In genomic region chrX:140457502-140457901, GRCm38 (mm10) we compare ENCODE assay signal across 8 mouse cellular contexts. TPM values are rescaled to one million over a fixed set of nuclear protein-coding genes. Genes with fewer than 3 reads are reported as not detected.
DNase-seq lines count a peak whose midpoint lies in the region; ATAC-seq and TF ChIP-seq lines count a peak whose summit lies in the region.

No protein-coding gene starts in this region.

- no peak for ATAC-seq in lung, embryonic 15.5 days (ENCODE audit: borderline replicate concordance, extremely low read depth, low FRiP score, low TSS enrichment)

- H3K9ac ChIP-seq in lung, embryonic 15.5 days = no peak overlapping the region

- TF ChIP-seq POLR2A in olfactory bulb, adult 2 months (IDR thresholded peaks at IDR 0.05; ENCODE audit: insufficient read depth, low read depth, low read length) = no peak

- no peaks in the 10 kb centered on the region for H3K36me3 ChIP-seq in lung, embryonic 15.5 days
- H3K36me3 ChIP-seq in embryonic facial prominence, embryonic 10.5 days (replicated peaks) = no peaks in the 10 kb centered on the region
- no peaks in the 10 kb centered on the region for H3K36me3 ChIP-seq in limb, embryonic 10.5 days

- intact Hi-C loops in left cerebral cortex, postnatal 36 days (cut with DNase I) = no loop called here

- peak overlapping the region; percentile 71 for H3K4me2 ChIP-seq in lung, embryonic 15.5 days

- WGBS in lung, embryonic 15.5 days = 20% methylated on average over 12 of the region's 12 CpGs
- WGBS in embryonic facial prominence, embryonic 10.5 days = 24% methylated on average over 12 of the region's 12 CpGs
- 21% methylated on average over 12 of the region's 12 CpGs for WGBS in limb, embryonic 10.5 days
- WGBS in olfactory bulb, adult 2 months = 20% methylated on average over 12 of the region's 12 CpGs

- no peaks in the 10 kb centered on the region for H3K27me3 ChIP-seq in lung, embryonic 15.5 days
- peaks cover 62% of the 10 kb centered on the region for H3K27me3 ChIP-seq in embryonic facial prominence, embryonic 10.5 days (replicated peaks; ENCODE audit: low read depth, poor library complexity, severe bottlenecking)
- H3K27me3 ChIP-seq in limb, embryonic 10.5 days (ENCODE audit: low read depth, poor library complexity, severe bottlenecking) = peaks cover 66% of the 10 kb centered on the region

- no peaks in the 10 kb centered on the region for H3K9me3 ChIP-seq in lung, embryonic 15.5 days
- no peaks in the 10 kb centered on the region for H3K9me3 ChIP-seq in embryonic facial prominence, embryonic 10.5 days
- no peaks in the 10 kb centered on the region for H3K9me3 ChIP-seq in limb, embryonic 10.5 days (replicated peaks)

- no peak for DNase-seq in lung, adult 18-20 months
- no peak for DNase-seq in embryonic facial prominence, embryonic 10.5 days (ENCODE audit: low spot score)
- no peak for DNase-seq in limb, embryonic 10.5 days (ENCODE audit: low spot score)
- DNase-seq in adipocyte (ENCODE audit: low spot score) = no peak
- no peak for DNase-seq in left cerebral cortex, postnatal 36 days (ENCODE audit: low spot score in 2 of 2)
- no peak for DNase-seq in layer of hippocampus, postnatal 36 days

- H3K4me1 ChIP-seq in lung, embryonic 15.5 days = no peaks in the 10 kb centered on the region
- no peaks in the 10 kb centered on the region for H3K4me1 ChIP-seq in embryonic facial prominence, embryonic 10.5 days
- 0 out of 2 replicates have a peak, but pooled peaks cover 3% of the 10 kb centered on the region for H3K4me1 ChIP-seq in limb, embryonic 10.5 days
- H3K4me1 ChIP-seq in olfactory bulb, adult 2 months (ENCODE audit: control insufficient read depth, insufficient read depth, low read length) = no peaks in the 10 kb centered on the region

- TF ChIP-seq CTCF in olfactory bulb, adult 2 months (IDR thresholded peaks at IDR 0.05; ENCODE audit: insufficient read depth, low read depth, low read length) = no peak

- peak overlapping the region; percentile 57 for H3K4me3 ChIP-seq in lung, embryonic 15.5 days
- H3K4me3 ChIP-seq in embryonic facial prominence, embryonic 10.5 days = peak overlapping the region; percentile 68
- H3K4me3 ChIP-seq in limb, embryonic 10.5 days = peak overlapping the region; percentile 64
- peak overlapping the region; percentile 83 for H3K4me3 ChIP-seq in olfactory bulb, adult 2 months (ENCODE audit: insufficient read depth, low read depth, low read length)

- H3K27ac ChIP-seq in lung, embryonic 15.5 days = no peak overlapping the region
- peak overlapping the region; percentile 84; the same call in 1 of the 2 replicates for H3K27ac ChIP-seq in embryonic facial prominence, embryonic 10.5 days (replicated peaks)
- H3K27ac ChIP-seq in limb, embryonic 10.5 days = peak overlapping the region; percentile 86
- H3K27ac ChIP-seq in olfactory bulb, adult 2 months (ENCODE audit: insufficient read depth, low read depth, low read length) = no peak overlapping the region

RNA-seq across cellular contexts. Expression of gene Prps1, which starts 1.1 kb away (rescaled TPM):
- polyA plus RNA-seq in lung, embryonic 15.5 days (2015; fragmentation: Nextera tagmentation; extraction: Ambion mirVana) = 38.1 and 41.1 TPM in 2 replicates
- polyA plus RNA-seq in embryonic facial prominence, embryonic 10.5 days (2016; fragmentation: Nextera tagmentation; extraction: Ambion mirVana) = 89.6 TPM in 2 replicates
- polyA plus RNA-seq in limb, embryonic 10.5 days (2016; fragmentation: Nextera tagmentation; extraction: Ambion mirVana) = 95.7 and 111 TPM in 2 replicates
- not detected in 2 replicates for polyA plus RNA-seq in olfactory bulb, adult 2 months (2012; ENCODE audit: insufficient read depth, insufficient read length, low replicate concordance, missing spikeins)
- 10 to 100 TPM; 63.9 to 76.4 TPM for total RNA-seq in left cerebral cortex, postnatal 36 days (2021)
- total RNA-seq in layer of hippocampus, postnatal 36 days (2021) = 10 to 100 TPM; 72.5 to 77.2 TPM

Comparison
In these comparisons a context has a peak if more than half of its experiments do, and no peak if none do; other contexts are left out.
1. H3K27ac ChIP-seq: peak in embryonic facial prominence, embryonic 10.5 days (single experiment) and limb, embryonic 10.5 days (single experiment); none in lung, embryonic 15.5 days (single experiment) and olfactory bulb, adult 2 months (single experiment).
2. Peak in every context shown above with its lines, with median percentiles within 50 percentile points of each other: H3K4me3 ChIP-seq.